Mouse (Mus musculus): Measurements from ENCODE around the gene Igfbp2.

DNA sequence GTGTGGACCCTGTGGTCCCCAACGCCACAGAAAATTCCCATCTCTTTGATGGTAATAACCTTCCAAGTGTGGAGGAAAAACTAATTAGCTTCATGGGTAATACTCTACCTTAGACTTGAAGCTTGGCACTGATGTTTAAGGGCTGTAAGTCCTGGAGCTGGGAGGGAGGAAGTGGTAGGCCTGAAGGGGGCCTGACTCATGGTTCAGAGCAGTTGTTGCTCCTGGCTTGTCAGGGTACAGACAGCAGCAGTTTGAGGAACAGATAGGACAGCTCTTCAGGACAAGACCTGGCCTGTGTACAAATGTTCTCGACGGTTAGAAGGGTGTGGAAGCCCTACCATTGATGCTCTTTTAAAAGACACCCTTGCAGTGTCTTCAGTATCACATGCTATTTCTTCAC is 8.7 kb upstream of the Igfbp2 start:
- TF ChIP-seq CTCF (IDR thresholded peaks at IDR 0.05) (no peak), EP300 (IDR thresholded peaks at IDR 0.05) (no peak)

All from lung, postnatal 0 days (tissue).